Mouse (Mus musculus): ENCODE results near the gene Pafah1b3. TPM values are rescaled to one million over a fixed set of nuclear protein-coding genes. Genes with fewer than 3 reads are reported as not detected.

Gene Pafah1b3
- total and polyA plus RNA-seq, 3 experiments: 29.4 to 33.8 (median 33.4) TPM

DNA sequence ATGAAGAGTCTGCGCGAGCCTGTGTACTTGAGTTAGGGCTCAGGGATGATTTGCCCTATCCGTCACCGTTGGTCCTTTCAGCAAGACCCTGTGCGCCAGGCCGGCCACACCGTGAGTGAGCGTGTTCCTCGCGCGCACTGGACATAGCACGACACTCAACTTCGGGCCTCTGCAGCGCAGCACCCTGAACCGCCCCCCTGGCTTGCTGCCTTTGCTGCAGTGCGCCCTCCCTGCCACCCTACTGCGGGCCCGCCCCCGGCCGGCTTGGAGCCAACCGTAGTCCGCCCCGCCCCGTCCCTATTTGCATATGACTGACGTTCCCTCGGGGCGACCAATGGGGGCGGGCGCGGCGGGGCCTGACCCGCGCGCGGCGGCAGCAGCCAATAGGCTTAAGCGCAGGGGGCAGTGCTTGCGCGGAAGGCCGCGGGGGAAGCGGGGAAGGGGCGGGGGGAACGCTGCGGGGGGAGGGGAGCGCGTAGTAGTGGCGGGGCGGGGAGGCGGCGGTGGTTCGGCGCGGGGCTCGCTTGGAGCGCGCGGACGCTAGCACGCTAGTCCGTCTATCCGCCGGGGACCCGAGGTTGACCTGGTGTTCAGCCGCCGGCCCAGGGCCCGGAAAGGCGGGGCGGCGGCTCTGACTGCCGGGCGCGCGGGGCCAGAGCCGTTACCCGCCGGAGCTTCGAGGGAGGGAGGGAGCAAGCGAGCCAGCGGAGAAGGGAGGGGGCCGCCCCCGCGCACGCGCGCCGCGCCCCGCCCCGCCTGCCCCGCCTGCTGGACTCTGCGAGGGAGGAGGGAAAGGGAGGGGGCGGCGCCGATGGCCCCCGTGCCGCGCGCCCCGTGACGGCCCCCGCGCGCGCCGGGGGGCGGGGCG lies 15.8 kb downstream of the Pafah1b3 start:
- DNase-seq: peak; percentile 99

- peak; percentile 19 for DNase-seq
Measured at GRCm38 (mm10) chr7:25281166-25281733, 16.5 kb downstream of the Pafah1b3 start.

DNA sequence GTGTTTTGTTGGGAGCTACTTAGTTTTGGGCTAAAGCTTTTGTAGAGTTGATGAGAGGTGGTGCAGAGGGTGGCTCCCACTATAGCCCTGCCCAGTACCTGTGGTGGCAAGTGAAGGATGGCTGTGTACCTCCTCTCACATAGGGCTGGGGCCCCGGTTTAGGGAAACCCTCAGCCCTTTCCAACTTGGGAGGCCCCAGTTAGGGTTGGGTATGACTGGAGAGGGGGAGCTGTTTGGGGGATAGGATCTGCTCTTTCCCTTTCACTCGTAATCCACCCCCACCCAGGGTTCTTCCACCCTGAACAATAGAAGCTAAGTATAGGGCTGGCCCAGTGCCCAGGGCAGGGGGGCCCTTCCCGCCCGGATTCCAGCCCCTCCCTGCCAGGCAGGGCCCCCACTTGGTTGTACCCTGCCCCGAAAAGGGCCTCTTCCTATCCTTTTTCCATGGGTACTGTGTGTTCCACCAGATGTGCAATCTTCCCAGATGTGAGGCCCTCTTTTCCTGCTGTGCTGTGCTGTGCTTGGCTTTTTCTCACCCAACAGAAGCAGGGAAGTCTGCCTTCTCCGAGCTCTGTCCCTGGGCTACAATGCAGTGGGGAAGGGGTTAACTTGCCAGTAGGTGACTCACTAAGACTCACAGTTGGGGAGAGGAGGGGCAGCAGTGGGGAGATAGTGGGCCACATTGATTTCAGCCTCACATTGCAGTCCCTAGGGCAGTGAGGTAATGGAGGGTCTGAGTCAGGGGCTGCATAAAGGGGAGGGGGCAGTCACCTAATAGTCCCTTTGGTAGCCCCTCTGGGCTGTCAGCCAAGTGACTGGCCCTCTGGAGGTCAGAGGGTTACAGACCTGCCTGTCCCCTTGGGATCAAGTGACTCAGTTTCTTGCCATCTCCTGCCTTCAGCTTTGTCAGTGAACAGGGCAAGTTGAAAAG lies 17.7 kb downstream of the Pafah1b3 start:
- DNase-seq: peak; percentile 82

GRCm38 (mm10) chr7:25279076-25279860 lies 18.5 kb downstream of the Pafah1b3 start:
- DNase-seq: peak; percentile 93

DNA sequence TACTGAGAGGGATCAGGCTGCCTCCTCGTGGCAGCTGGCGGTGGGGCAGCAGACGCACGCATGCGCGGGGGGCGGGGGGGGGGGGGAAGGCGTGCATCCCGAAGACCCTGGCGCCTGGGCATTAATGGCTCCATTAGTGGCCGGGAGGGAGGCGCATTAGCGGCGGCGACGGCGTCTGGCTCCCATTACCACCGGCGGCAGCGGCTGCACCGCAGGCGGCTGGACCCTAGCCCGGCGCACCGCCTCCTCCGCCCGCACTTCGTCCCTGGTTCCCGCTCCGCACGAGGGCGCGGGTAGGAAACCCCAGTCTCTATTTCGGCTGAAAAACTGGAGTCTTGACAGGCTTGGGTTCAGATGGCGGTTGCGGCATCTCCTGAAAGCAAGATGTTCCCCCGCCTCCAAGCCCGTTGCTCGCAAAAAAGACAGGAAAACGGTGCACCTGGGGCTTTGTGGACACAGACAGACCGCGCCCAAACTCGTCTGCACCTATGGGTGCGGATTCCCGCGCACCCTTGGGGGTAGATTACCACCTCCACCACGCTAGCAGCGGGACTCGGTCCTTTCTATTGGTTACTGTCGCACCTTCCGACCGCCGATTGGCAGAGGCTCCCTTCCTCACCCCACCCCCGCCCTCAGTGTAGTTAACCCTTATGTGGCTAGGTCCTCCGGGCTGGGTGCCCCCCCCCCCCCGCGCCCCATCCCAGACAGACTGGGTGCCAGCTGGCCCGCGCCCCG lies 19.3 kb downstream of the Pafah1b3 start:
- peak; percentile 90 for DNase-seq

- no peak for DNase-seq
Measured at GRCm38 (mm10) chr7:25277998-25278340, 19.8 kb downstream of the Pafah1b3 start.

DNA sequence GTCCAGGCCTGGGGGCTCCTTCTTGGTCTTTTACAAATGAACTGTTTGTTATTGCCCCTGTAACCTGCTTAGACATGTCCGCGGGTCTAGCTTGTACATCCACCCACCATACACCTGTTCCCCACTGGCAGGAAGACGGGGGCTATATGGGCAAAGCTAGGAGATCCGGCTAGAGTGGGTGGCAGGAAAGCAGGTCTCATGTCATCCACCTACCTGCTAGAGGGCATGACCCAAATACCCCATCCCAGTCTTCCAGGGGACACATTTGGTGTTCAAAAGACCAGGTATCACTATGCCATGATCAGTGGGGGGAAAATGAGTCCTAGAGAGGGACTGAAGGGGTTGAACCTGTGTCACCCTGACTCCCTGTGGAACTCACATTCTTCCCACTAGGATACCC lies 20.4 kb downstream of the Pafah1b3 start:
- DNase-seq: no peak

DNA sequence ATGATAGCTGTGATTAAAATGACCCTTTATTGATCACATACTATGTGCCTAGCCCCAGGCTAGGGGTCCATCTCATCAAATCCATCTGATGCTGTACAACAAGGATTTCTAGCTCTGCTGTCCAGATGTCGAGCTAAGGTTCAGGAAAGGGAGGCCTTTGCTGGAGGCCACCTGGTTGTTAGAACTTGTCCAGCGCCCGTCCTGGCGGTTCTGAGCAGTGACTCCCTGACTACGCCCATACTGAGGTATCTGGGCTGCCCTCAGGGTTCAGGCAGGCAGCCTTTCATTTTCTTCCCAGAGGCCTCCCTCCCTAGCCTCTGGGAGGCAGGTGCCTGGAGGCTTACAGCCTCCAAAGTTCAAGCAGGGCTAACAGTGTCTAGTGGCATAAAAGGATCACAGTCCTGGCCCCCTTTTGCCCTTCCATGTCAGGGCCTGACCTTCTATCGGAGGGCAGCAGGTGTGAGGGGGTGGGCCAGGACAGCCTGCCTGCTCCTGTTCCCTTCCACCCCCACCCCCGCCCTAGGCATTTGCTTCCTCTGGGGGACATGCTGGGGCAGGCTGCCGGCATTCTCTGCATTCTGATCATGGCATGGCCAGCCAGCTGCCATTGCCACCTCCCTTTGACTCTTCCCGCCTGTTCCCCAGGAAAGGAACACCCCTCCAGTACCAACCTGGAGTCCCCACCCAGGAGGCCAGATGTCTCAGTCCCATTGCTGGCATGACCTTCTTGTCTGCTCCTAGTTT lies 22.1 kb downstream of the Pafah1b3 start:
- DNase-seq: no peak

DNA sequence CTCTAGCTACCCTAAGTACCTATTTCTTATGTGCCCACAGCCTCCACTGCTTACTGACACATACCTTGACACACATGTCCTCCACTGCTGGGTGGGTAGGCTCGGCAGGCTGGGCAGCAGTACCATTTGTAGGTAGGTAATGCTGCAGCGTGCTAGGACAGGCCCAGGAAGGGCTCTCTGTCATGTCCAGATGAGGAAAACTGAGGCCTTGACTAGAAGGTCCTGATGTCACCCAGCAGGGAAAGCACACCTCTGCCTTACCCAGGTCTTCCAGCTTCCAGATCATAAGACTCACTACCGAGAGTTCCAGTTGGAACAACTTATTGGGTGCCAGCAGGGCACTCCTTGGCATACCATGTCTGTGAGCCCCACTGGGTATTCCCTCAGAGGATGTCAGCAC lies 22.8 kb downstream of the Pafah1b3 start:
- no peak for DNase-seq

DNA sequence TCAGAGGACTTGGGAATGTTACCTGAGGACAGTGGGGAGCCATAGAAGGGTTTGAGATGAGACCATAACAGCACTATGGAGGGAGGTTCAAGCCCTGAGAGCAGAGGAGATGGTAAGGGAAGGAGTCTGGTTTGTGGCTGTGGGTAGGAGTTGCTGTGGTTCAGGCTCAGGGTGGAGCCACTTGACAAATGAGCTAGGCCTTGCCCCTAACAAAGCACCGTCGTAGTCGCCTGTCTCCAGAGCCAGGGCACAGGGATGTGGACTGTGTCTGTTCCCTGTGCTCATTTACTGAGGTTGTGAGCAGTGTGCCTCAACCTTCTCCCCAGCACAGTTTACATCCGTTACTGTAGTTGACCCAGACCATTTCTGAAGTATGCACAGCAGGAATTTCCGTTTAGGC lies 23.2 kb downstream of the Pafah1b3 start:
- DNase-seq: no peak

DNA sequence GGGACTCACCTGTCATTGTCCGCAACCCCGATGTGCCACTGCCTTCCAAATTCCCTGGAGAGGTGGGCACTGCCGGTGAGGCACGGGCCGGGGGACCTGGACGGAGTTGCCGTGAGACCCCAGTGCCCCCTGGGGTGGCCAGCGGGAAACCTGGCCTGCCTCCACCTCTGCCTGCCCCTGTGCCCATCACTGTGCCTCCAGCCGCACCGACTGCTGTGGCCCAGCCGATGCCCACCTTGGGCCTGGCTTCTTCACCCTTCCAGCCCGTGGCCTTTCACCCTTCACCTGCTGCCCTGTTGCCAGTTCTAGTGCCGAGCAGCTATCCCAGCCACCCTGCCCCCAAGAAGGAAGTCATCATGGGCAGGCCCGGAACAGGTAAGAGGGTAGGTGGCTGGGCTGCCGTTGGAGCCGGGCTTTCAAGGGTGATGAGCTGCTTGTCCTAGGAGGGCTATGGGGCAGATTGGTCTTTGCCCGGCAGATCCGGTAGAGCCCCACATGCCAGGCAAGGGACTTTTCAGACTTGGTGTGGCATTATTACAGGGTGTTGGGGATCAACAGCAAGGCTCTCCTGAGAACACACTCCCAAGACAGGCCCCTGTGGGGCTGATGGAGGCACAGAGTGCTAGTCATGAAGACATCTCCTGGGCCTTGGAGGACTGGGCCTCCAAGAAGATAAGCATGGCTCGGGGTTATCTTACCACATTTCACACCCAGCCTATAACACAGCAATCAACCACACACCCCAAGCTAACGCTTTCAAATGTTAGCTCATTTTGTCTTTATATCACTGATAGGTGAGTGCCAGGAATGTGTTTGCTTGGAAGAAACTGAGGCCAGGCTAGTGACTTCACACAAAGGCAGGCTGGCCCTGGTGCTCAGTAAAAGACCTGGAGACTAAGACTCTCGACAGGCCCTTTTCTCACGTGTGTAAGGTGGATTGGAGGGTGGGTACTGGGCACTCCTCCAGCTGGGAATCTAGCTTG lies 24.2 kb downstream of the Pafah1b3 start:
- no peak for DNase-seq

- no peak for DNase-seq
Measured at GRCm38 (mm10) chr7:25272445-25273258, 25.1 kb downstream of the Pafah1b3 start.

DNA sequence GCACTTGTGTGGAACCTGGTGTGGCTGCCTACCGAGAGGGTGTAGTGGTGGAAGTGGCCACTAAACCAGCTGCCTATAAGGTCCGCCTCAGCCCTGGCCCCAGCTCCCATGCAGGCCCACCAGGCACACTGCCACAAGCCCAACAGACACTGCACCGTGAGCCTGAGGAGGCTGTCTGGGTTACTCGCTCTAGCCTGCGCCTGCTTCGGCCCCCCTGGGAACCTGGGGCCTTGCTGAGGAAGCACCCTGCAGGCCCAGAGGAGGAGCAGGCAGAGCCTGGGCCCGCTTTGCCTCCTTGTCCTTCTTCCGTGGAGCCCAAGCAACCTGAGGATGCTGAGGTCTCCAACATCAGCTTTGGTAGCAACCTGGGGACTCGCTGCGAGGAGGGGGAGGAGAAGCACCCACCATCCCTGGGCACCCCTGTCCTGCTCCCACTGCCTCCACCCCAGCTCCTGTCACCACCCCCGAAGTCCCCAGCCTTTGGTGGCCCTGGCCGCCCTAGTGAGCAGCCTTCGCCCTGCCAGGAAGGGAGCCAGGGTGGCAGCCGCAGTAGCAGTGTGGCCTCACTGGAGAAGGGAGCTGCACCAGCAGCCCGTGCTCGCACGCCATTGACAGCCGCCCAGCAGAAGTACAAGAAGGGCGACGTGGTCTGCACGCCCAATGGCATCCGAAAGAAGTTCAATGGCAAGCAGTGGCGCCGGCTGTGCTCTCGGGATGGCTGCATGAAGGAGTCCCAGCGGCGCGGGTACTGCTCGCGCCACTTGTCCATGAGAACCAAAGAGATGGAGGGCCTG lies 25.9 kb downstream of the Pafah1b3 start:
- DNase-seq: no peak

- peak; percentile 8 for DNase-seq
Measured at GRCm38 (mm10) chr7:25270652-25271633, 26.8 kb downstream of the Pafah1b3 start.

- peak; percentile 10 for DNase-seq
Measured at GRCm38 (mm10) chr7:25269545-25270271, 28.1 kb downstream of the Pafah1b3 start.
